Mouse (Mus musculus) frontal cortex, postnatal 10 days (tissue): ENCODE results near the gene Dagla.

Source experiments
- DNase-seq, 2 experiments: peaks; one replicate each; pipeline ENCODE4 v3.0.0; 2022; ENCODE audit warnings: low spot score in 2 of 2, mixed read lengths in 1 of 2

Gene Dagla

DNA sequence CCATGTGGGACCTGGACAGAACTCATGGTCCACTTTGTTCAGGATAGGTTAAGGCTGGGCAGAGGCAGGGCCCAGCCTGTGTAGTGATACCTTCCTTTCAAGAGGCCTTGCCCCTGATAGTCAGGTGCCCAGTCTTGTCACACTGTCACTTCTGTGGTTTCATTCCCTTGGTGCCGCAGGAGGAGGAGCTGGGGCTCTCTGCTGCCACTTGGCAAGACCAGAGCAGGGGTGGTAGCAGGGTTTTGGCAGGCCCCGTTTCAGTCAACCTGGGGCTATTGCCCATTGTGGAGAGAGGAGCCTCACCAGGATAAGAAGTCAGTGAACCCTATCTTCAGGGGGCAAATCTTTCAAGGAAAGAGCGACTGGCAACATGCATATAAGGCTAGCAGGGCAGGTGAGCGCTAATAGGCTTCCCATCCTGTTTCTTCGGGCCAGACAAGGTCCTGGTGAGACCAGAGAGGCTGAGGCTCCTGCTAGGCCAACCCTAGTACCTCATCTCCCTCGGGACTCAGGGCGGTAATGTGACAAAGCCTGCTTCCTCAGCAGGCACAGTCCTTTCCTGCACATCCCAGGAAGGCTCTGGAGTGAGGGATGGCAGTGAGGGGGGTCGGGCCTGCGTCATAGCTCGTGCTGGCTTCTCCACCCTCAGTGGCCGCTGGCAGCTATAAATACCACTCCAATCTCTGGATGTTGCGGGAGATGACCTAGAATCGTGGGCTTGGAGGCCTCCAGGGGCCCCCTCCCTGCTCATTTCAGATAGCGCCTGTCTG, 23.7 kb downstream of the Dagla start:
- no peak for DNase-seq

GRCm38 (mm10) chr19:10279668-10280067, 25.0 kb downstream of the Dagla start:
- DNase-seq: no peak

DNA sequence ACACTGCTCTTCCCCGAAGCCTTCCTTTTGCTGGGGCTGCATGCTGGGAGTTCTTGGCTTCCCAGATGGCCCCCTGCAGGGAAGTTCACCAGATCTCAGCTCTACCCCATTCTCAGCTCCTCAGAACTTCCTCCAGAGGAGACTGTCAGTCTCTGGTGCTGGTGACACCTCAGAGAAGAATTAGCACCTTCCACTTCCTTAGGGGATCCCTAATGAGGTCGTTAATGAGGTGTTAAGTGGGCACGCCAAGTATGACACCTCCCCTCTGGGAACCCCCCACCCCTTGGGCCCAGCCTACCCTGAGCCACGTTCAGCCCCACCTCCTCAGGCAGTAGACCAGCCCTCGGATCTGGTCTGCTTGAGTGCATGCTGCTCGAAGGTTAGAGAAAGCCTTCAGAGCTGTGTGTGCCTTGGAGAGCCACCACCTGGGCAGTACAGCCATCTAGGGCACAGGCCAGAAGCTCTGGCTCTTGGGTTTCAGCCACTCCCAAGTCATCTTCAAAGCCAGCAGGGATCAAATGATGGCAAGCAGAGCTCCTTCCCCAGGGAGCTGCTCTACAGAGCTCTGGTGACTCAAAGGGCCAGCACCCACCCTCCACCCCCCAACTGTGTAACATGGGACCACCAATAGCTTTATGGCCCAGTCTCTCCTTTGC, 25.9 kb downstream of the Dagla start:
- DNase-seq: no peak

- no peak for DNase-seq
Measured at GRCm38 (mm10) chr19:10277759-10278158, 26.9 kb downstream of the Dagla start.

DNA sequence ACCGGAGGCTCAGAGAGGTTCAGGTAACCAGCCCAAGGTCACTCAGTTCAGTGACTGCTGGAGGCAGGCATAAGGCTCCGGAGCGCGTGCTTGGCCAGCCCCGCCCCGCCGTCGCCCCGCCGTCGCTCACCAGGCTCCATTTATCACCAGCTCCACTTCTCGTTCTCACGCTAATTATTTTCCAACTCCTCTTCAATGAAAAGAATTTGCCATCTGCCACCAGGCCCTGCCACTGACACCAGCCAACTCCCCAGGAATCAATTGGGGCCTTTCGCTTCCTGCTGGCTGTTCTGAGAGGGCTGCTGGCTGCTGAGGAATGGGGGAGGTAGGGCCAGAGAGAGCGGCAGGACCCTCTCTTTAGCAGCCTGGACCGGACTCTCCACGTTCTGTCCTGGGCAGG, 27.3 kb downstream of the Dagla start:
- no peak for DNase-seq

GRCm38 (mm10) chr19:10276483-10277144, 28.1 kb downstream of the Dagla start:
- no peak for DNase-seq

- DNase-seq: no peak
Measured at GRCm38 (mm10) chr19:10274056-10274455, 30.6 kb downstream of the Dagla start.

- DNase-seq: peak; percentile 58 to 70
Measured at GRCm38 (mm10) chr19:10272746-10273145, 31.9 kb downstream of the Dagla start.

DNA sequence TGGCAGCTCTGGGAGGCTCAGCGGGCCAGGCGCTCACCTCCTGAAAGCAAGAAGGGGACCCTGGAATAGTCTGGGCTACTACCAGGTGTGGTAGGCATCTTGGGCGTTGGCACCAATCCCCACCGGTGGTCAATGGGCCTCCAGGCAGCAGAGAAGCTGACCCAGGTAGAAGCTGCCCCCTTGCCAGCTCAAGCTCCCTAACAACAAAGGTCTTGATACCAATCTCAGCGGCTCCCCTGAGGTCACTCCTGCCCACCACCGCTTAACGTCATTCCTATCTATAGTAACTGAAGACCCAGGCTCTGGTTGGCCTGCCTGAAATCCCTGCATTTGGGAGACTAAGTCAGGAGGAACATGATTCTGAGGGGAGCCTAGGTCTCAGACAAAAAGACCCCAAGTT, 33.1 kb downstream of the Dagla start:
- no peak for DNase-seq

DNA sequence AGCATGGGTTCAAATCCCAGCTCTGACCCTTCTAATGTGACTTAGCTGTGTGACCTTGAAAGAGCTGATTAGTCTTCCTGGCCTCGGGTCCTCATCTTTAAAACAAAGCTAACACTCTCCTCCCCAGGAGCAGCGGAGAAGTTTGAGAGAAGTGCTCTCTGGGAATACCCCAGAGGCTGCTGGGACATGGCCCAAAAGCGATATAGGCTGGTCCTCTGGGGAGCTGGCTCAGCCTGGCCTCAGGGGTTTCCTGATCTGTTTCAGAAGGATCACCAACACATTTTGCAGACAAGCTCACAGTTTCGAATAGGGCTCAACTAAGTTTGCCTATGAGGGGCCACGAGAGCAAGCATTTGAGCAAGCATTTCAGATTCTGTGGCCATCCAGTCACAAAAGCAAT, 34.3 kb downstream of the Dagla start:
- DNase-seq: no peak

DNA sequence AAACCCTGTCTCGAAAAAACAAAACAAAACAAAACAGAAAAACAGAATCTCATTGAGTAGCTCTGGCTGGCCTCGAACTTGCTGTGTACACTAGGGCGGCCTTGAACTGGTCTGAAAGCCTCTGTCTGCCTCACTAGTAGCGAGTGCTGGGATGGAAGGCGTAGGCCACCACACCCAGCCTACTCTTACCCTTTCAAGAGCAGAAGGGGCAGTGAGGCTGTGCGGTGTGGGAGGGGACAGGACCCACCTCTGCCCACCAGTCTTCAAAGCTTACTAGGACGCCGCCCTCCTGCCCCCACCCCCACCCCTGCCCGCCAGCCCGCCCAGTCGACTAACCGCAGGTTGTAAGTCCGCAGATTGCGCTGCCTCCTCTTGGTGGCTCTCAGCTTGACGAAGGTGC, 35.8 kb downstream of the Dagla start:
- no peak for DNase-seq

DNA sequence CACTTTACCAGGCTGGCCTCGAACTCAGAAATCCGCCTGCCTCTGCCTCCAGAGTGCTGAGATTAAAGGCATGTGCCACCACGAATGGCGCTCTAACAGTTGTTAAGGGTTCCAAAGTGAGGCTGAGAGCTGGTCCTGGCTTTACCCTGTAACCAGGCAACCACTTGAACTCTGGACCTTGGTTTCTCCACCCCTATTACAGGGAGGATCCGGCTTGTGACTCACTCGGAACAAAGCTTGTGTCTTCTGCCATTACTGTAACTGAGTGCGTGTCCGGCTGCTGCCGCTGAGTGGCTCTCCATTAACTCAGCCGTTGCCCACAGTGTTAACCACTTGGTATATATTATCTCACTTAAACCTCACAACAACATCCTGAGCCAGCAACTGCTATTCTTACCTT, 36.7 kb downstream of the Dagla start:
- DNase-seq: no peak

- no peak for DNase-seq
Measured at GRCm38 (mm10) chr19:10267057-10267456, 37.6 kb downstream of the Dagla start.

DNA sequence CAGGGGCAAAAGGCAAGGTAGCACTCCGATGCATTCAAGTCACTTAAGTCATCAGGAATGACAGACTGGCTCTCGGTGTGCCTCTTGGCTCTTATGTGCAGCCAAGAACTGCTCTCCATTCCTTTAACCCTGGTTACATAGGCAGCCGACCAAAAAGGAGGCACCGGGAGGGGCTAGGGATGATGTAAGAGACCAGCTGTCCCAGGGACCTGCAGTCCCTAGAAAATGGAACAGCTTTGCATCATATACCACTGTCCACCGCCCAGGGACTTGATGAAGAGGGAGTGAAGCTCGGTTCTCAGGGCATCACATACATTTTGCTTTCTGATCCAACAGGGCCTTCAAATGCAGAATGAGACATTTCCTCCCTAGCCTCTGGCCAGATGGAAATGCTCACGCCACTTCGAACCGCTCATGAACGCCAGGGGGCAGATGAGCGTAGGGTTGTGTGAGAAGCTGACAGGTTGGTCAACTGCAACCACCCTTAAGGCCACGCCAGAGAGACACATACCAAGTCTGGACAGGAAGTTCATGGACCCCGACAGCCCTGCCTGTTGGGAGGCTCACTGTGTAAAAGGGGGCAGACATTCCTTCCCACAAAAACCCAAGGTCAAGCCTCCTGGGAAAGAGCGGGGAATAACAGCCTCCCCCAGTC, 38.4 kb downstream of the Dagla start:
- peak in 1 of 2 experiments; percentile 71 for DNase-seq

GRCm38 (mm10) chr19:10261369-10261768, 43.3 kb downstream of the Dagla start:
- DNase-seq: no peak

GRCm38 (mm10) chr19:10258279-10259011, 46.2 kb downstream of the Dagla start:
- peak in 1 of 2 experiments; percentile 76 for DNase-seq

DNA sequence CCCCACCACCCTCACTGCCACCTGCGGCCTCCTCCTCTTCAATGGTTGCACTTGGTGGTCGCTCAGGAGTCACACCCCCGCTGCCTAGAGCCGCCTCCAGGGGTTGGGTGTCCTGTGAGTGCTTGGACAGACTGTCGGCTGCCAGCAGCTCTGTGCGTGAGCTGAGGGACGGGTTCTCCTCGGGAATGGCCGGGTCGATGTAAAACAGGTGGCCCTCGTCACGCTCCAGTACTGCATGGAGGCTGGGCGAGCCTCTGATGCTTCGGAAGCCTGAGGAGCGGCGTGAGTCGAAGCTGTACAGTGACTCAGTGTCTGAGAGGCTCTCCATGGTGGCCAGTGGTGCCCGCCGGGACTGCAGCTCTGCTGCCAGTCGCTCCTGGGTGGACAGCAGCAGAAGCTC, 56.5 kb downstream of the Dagla start:
- no peak for DNase-seq

DNA sequence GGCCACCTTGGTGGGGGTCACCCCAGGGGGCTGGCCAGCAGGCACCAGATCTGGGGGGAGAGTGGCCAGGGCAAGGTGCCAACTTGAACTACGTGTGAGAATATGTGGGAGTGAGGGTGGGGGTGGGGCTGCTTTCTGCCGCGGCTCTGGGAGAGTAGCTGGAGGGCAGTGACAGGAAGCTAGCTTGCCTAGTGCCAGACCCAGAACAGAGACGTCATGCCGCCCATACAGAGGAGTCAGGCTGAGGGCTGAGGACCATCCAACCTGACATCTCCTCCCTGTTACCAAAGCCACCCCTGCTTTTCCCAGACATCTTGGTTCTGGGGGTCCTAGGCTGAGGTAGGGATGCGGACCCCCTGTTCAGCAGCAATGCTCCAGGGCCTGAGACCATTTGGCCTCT, 57.5 kb downstream of the Dagla start:
- no peak for DNase-seq

DNA sequence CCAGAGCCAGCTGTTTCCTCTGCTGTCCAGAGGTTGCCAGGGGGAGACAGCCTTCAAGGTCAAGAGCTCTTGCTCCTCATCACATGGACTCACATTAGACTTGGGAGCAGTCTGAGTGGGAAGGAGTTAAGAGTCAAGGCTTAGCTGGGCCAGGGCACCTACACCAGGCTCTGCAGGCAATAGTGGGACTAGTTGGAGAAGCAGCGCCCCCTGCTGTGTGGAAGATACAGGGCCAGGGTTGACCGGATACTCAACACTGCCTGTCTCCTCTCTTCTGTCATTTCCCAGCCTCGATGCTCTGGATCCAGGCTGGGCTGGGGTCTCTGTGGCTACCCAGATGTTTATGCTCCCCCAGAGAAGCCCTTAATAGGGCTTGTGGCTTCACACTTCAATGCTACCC, 60.5 kb downstream of the Dagla start:
- peak in 1 of 2 experiments; percentile 42 for DNase-seq

DNA sequence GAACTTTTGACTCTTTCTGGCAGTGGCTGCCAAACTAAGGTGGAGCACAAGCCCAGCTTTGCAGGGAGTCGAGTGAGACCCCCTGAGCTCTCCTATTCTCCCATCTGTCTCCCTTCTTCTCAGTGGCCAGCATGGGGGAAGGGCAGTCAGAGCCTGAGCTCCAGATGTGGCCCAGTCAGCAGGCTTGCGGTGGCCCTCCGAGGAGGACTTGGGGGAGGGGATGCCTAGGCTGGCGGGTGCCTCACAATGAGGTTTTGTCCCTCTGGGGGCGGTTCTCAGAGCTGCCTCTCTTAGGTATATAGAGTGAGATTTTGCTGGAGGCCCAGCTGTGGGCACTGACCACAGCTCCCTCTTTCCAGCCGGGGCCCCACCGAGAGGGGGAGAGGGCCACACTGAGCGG, 61.8 kb downstream of the Dagla start:
- no peak for DNase-seq

- peak in 1 of 2 experiments; percentile 60 for DNase-seq
Measured at GRCm38 (mm10) chr19:10240654-10241305, 63.9 kb downstream of the Dagla start, which contains the start of gene Myrf. Gene Myrf (minus strand): TSS chr19:10240748.
